Mouse (Mus musculus): ENCODE data around the gene Pxylp1. TPM values are rescaled to one million over a fixed set of nuclear protein-coding genes. Genes with fewer than 3 reads are reported as not detected.
A peak's percentile ranks its signal among the peaks of the same experiment; 100 is the strongest.

Gene Pxylp1
- polyA plus RNA-seq, 1 experiment from 2014 or later, result 26.8 TPM

DNA sequence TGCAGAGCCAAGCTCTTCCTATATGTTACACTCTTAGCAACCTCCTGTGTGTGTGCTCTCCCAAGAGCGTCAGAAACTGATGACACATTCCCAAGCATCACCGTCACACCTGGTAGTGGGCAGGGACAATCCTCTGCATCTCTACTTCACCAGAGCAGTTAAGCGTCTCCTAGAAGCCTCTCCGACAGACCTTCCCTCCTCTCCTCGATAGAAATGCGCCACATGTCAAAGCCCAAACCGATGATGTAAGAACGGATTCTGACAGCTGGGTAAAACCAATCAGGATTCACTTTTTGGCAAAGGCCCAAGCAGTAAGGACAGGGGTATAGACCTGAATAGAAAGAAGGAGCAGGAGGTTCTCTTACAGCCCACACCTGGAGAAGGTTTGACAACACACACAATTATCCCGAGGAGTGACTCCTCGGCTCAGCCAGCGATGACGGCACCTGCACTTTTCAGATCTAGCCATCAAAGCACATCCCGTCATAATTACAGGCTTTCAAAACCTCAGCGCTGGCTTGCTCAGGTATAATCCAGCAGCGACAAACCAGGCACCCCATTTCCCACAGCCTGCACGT lies 26.9 kb downstream of the Pxylp1 start:
- no peaks in the 10 kb centered on the region for H3K27me3 ChIP-seq
- TF ChIP-seq CTCF (IDR thresholded peaks at IDR 0.05), result no peak
- DNase-seq (ENCODE audit: low read depth, low spot score) (no peak), ATAC-seq (no peak)
- ChIA-PET POLR2A (no interaction called here), CTCF (interaction anchor here (1.1 to 2.6 kb wide), 3 partner anchors 11 to 27 kb away, joined by 3 to 9 read pairs (median 4); no protein-coding TSS in a partner anchor)
- in situ Hi-C loops (cut with MboI; ENCODE audit: low pct_unique_long_range_greater_than_20kb), result no loop called here

GRCm38 (mm10) chr9:96863539-96863938 lies 28.9 kb downstream of the Pxylp1 start:
- H3K27me3 ChIP-seq, result no peaks in the 10 kb centered on the region
- in situ Hi-C loops (cut with MboI; ENCODE audit: low pct_unique_long_range_greater_than_20kb), result loop anchor here (5.0 kb wide), 1 partner anchor 76 kb away; no protein-coding TSS in a partner anchor
- ChIA-PET CTCF (interaction anchor here (0.8 to 4.0 kb wide), 5 partner anchors 8 to 205 kb away, joined by 3 to 23 read pairs (median 10); no protein-coding TSS in a partner anchor), POLR2A (no interaction called here)
- TF ChIP-seq CTCF (IDR thresholded peaks at IDR 0.05), result no peak
- DNase-seq (ENCODE audit: low read depth, low spot score) (no peak), ATAC-seq (no peak)

DNA sequence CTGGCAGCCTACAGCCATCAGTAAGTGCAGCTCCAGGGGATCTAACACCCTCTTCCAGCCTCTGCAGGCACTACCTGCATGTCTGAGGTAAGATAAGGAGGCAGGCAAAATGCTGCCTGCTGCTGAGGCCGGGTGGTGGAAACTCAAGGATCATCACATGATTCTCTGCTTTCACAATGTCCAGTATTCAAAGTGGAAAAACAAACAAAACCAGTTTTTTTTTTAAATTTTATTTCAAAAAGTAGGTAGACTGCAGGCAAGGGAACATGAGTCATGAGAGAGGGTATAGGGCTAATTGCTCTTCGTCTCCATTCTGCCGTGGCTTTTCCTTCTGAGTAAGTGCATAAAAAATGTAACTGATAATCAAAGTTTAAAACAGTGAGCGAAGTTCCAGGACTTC lies 29.6 kb downstream of the Pxylp1 start:
- ATAC-seq, result no peak
- POLR2A ChIA-PET, result interaction anchor here (1.3 kb wide), 1 partner anchor 12 kb away, joined by 3 read pairs; no protein-coding TSS in a partner anchor
- no peak for TF ChIP-seq CTCF (IDR thresholded peaks at IDR 0.05)
- H3K27me3 ChIP-seq, result no peaks in the 10 kb centered on the region
- in situ Hi-C loops (cut with MboI; ENCODE audit: low pct_unique_long_range_greater_than_20kb), result loop anchor here (5.0 kb wide), 1 partner anchor 76 kb away; no protein-coding TSS in a partner anchor
- DNase-seq (ENCODE audit: low read depth, low spot score), result no peak
- CTCF ChIA-PET, result interaction anchor here (0.8 to 4.0 kb wide), 5 partner anchors 9 to 206 kb away, joined by 3 to 23 read pairs (median 10); no protein-coding TSS in a partner anchor

DNA sequence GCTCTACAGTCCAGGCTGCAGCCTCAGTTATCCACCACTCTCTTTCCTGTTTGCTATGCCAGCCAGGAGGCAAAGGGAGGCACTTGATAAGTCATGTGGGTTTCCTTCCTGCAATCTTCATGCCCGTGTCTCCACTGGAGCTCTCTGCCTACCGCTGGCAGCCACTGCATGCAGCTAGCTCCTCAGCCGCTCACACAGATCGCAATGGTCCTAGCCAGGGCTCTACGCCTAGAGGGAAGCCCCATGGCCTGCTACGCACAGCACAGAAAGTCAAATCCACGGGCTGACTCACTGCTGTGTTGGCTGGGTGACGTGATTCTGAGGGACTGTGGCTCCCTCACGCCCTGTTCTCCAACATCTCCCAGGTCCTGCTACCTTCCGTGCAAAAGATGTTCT lies 31.4 kb downstream of the Pxylp1 start:
- in situ Hi-C loops (cut with MboI; ENCODE audit: low pct_unique_long_range_greater_than_20kb), result loop anchor here (5.0 kb wide), 1 partner anchor 74 kb away; no protein-coding TSS in a partner anchor
- DNase-seq (ENCODE audit: low read depth, low spot score), result no peak
- TF ChIP-seq CTCF (IDR thresholded peaks at IDR 0.05), result no peak
- POLR2A ChIA-PET, result interaction anchor here (0.6 kb wide), 1 partner anchor 24 kb away, joined by 3 read pairs; no protein-coding TSS in a partner anchor
- H3K27me3 ChIP-seq, result no peaks in the 10 kb centered on the region
- CTCF ChIA-PET, result interaction anchor here (1.1 to 4.0 kb wide), 4 partner anchors 11 to 74 kb away, joined by 3 to 23 read pairs (median 14); no protein-coding TSS in a partner anchor
- ATAC-seq, result no peak

GRCm38 (mm10) chr9:96860380-96861091 lies 31.9 kb downstream of the Pxylp1 start:
- peak; percentile 77 for ATAC-seq
- DNase-seq (ENCODE audit: low read depth, low spot score), result peak; percentile 96
- CTCF ChIA-PET, result interaction anchor here (1.0 to 4.0 kb wide), 6 partner anchors 10 to 73 kb away, joined by 3 to 23 read pairs (median 5); no protein-coding TSS in a partner anchor
- H3K27me3 ChIP-seq, result no peaks in the 10 kb centered on the region
- TF ChIP-seq CTCF (IDR thresholded peaks at IDR 0.05), result no peak
- POLR2A ChIA-PET, result interaction anchor here (0.6 to 1.0 kb wide), 2 partner anchors 16 to 24 kb away, joined by 3 read pairs; no protein-coding TSS in a partner anchor
- in situ Hi-C loops (cut with MboI; ENCODE audit: low pct_unique_long_range_greater_than_20kb), result loop anchor here (5.0 kb wide), 1 partner anchor 73 kb away; no protein-coding TSS in a partner anchor

GRCm38 (mm10) chr9:96859027-96859426 lies 33.4 kb downstream of the Pxylp1 start:
- no peaks in the 10 kb centered on the region for H3K27me3 ChIP-seq
- in situ Hi-C loops (cut with MboI; ENCODE audit: low pct_unique_long_range_greater_than_20kb), result no loop called here
- ChIA-PET POLR2A (no interaction called here), CTCF (no interaction called here)
- TF ChIP-seq CTCF (IDR thresholded peaks at IDR 0.05), result no peak
- ATAC-seq (no peak), DNase-seq (ENCODE audit: low read depth, low spot score) (no peak)

GRCm38 (mm10) chr9:96857838-96858237 lies 34.6 kb downstream of the Pxylp1 start:
- POLR2A ChIA-PET, result no interaction called here
- in situ Hi-C loops (cut with MboI; ENCODE audit: low pct_unique_long_range_greater_than_20kb), result no loop called here

GRCm38 (mm10) chr9:96853300-96854186 lies 38.9 kb downstream of the Pxylp1 start:
- POLR2A ChIA-PET, result no interaction called here
- H3K27me3 ChIP-seq, result no peaks in the 10 kb centered on the region
- CTCF ChIA-PET, result interaction anchor here (1.0 kb wide), 1 partner anchor 14 kb away, joined by 3 read pairs; no protein-coding TSS in a partner anchor
- no peak for ATAC-seq
- in situ Hi-C loops (cut with MboI; ENCODE audit: low pct_unique_long_range_greater_than_20kb), result no loop called here
- DNase-seq (ENCODE audit: low read depth, low spot score), result no peak
- TF ChIP-seq CTCF (IDR thresholded peaks at IDR 0.05), result no peak

More at GRCm38 (mm10) chr9:96857838-96858237, 34.6 kb downstream of the Pxylp1 start:
- H3K27me3 ChIP-seq, result no peaks in the 10 kb centered on the region
- DNase-seq (ENCODE audit: low read depth, low spot score) (no peak), ATAC-seq (no peak)
- CTCF ChIA-PET, result no interaction called here
- no peak for TF ChIP-seq CTCF (IDR thresholded peaks at IDR 0.05)

DNA sequence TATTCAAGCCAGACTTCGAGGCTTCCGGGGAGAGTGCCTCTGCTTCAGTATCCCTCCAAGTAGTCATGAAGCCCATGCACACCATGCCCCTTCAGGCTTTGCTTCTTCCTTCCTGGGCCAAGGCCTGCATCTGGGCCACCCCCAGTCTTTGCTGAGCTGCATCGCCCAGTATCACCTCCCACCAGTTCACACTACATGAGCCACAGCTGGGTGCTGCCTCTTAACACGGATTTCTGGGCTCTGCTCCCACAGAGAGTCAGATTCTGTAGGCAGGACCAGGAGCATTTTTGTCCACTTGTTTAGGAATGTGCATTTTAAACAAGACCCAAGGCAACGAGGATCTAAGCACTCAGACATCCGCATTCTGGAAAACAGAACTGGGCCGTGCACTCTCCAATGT lies 40.8 kb downstream of the Pxylp1 start:
- CTCF ChIA-PET, result interaction anchor here (2.5 kb wide), 1 partner anchor 9 kb away, joined by 7 read pairs; no protein-coding TSS in a partner anchor
- no peak for DNase-seq (ENCODE audit: low read depth, low spot score)
- no peak for TF ChIP-seq CTCF (IDR thresholded peaks at IDR 0.05)
- in situ Hi-C loops (cut with MboI; ENCODE audit: low pct_unique_long_range_greater_than_20kb), result no loop called here
- no peak for ATAC-seq
- no peaks in the 10 kb centered on the region for H3K27me3 ChIP-seq
- POLR2A ChIA-PET, result no interaction called here

DNA sequence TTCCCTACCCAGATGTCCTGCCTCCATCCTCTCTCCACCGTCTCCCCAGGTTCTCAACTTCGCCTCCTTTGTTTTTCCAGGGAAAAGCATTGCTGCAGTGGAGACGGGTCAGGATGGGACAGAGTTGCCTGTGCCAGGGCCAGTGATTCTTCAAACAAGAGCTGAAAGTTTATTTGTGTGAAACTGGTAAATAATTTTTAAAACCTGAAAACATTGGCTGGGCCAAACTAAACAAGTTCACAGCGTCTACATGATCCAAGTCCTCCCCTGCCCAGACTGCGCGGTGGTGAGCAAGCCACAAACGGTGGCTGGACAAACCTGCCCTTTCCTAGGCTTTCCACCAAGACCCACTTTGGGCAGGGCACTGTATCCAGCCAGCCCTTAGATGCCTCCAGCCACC lies 41.4 kb downstream of the Pxylp1 start:
- ATAC-seq (no peak), DNase-seq (ENCODE audit: low read depth, low spot score) (no peak)
- TF ChIP-seq CTCF (IDR thresholded peaks at IDR 0.05), result no peak
- POLR2A ChIA-PET, result interaction anchor here (0.5 to 0.9 kb wide), 2 partner anchors 12 to 51 kb away, joined by 3 to 4 read pairs; no protein-coding TSS in a partner anchor
- CTCF ChIA-PET, result interaction anchor here (2.5 kb wide), 1 partner anchor 9 kb away, joined by 7 read pairs; no protein-coding TSS in a partner anchor
- no peaks in the 10 kb centered on the region for H3K27me3 ChIP-seq
- in situ Hi-C loops (cut with MboI; ENCODE audit: low pct_unique_long_range_greater_than_20kb), result no loop called here
